Mouse (Mus musculus) kidney, postnatal 4 days (tissue): ENCODE data around the gene Teddm1a.
"Not testable (repeated sequence)": the region's sequence is repeated elsewhere in the genome, so short reads cannot be mapped to it uniquely, and the experiment has no call there.

Experiments
- DNase-seq, 2 experiments: peaks; one replicate each; pipeline ENCODE4 v3.0.0; 2021; ENCODE audit warnings: mixed read lengths in 2 of 2

The Teddm1a gene

GRCm38 (mm10) chr1:153891442-153891841 lies at the start of gene Teddm1a:
Gene Teddm1a (plus strand): TSS chr1:153891742.
- no peak for DNase-seq

GRCm38 (mm10) chr1:153842121-153842740 lies 49.3 kb upstream of the Teddm1a start:
- DNase-seq: no peak

DNA sequence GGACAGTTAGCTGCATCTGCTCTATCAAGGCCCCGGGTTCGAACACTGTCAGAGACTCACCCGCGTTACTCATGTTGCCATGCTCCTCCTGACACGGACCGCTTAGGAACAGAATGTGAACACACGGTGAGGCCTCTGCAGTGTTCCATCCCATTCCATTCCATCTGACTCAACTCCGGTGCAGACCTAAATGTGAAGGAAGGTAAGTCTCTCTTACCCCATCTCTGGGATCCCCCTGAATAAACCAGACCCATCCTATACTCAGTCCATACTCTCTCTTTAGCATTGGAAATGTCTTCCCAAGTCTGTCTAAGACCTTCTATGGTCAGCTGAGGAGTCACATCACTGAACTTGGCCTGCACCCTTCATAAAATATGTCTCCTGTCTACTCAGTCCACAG lies 47.5 kb upstream of the Teddm1a start, which contains the start of gene Rgsl1:
TSS of gene Rgsl1 (minus strand) at position 101 of the 400 bp plus-strand sequence.
- DNase-seq: no peak

DNA sequence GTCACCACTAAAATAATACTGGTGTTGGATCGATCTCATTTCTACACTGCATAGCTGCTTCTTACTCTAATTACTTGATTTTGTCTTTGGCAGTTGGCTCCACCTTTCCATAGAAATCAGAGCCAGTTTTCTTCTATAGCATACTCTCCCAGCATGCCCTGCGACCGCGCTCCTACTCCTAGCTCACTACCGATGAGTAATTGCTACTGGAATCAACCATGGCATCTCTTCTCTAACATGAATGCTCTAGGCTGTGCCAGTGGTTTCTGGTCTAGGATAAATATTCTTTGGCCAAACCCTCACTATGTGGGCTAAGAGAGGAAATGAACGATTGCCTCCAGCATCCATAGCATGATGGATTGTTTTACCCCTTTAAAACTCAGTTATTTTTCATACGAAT lies 45.1 kb upstream of the Teddm1a start:
- no peak for DNase-seq

DNA sequence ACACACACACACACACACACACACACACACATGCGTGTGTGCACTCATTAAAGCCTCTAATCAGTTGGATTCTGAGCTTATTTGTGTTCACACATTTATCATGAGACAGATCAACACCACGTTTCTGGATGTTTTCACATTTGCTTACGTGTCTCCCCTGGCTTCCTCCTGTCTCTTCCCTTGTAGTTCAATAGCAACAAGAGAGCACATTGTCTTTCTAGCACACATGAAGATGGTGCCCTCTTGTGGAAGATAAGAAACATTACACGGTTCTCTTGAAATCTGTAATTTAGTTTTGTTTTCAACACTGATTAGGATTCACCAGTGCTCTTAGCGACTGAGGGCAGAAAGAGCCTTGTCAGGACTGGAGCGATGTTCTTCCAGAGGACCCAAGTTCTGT lies 44.7 kb upstream of the Teddm1a start:
- DNase-seq: no peak

GRCm38 (mm10) chr1:153852696-153853095 lies 38.8 kb upstream of the Teddm1a start:
- DNase-seq: not testable (repeated sequence)

- no peak for DNase-seq
Measured at GRCm38 (mm10) chr1:153855946-153856345, 35.6 kb upstream of the Teddm1a start.

DNA sequence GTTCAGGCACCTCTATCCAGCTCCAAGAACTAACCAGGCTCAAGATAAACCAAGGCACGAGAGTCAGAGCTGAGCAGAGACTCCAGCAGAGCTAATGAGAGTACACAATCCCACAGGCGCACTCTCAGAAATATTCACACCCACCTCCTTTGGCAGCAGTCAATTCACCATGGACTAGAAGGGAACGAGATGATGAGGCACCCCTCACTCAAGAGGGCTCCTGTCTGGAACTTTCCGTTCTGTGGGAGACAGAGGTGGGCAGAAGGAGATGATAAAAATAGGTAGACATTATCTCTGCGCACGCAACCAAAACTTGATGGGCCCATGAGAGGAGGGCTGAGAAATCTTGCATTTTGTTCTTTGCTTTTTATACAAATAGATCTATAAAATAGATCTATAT lies 17.5 kb upstream of the Teddm1a start, which contains the start of gene Teddm1b:
TSS of gene Teddm1b (plus strand) at position 301 of the 400 bp plus-strand sequence.
- no peak for DNase-seq

DNA sequence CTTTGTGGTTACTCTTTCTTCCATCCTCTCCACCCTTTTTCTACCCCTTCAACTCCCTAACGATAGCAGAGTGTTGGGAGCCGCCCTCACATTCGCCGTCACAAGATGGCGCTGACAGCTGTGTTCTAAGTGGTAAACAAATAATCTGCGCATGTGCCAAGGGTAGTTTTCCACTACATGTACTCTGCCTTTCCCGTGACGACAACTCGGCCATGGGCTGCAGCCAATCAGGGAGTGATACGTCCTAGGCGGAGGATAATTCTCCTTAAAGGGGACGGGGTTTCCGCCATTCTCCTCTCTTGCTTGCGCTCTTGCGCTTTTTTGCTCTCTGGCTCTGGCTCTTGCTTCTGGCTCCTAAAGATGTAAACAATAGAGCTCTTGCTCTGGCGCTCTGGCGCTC lies 11.2 kb upstream of the Teddm1a start:
- DNase-seq: not testable (repeated sequence)

GRCm38 (mm10) chr1:153886024-153886633 lies 5.4 kb upstream of the Teddm1a start:
- DNase-seq: no peak

- no peak for DNase-seq
Measured at GRCm38 (mm10) chr1:153890121-153890520, 1.4 kb upstream of the Teddm1a start.

DNA sequence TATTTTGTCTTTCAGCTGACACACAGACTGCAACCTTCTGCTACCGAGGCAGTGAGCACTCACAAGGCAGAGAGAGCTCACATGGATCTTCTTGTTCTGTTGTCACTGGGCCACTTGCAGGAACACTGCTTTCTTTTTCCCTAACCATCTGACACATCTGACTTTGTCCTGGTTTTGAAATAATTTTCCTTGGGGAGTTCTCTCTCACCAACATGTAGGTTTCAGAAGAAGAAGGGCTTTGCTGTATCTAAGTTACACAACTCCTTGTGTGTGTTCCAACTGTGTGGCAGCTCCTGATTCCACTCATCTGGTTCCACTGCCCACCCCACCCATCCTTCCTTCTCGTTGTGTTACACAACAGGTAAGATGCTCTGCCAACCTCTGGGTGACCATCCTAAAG lies 2.2 kb downstream of the Teddm1a start:
- no peak for DNase-seq

GRCm38 (mm10) chr1:153894201-153894893 lies 2.8 kb downstream of the Teddm1a start:
- no peak for DNase-seq

DNA sequence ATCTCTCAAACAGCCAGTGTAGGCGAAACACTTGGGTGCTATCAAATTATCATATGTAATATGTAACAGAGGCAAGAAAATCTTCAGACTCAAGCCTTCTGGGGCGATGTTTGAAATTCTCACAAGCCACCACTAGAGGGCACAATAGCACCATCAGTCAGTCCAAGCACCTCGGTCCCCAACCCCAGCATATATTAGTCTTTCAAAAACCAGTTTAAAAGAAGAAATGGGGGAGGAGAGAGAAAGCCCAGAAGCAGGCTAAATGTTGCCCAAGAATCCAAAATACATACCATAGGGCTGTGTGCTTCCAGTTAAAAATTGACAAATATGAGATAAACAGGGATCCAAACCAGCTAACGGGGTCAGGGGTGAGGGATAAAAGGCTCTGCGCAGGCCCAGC lies 3.4 kb downstream of the Teddm1a start:
- peak; percentile 77 to 81 for DNase-seq

DNA sequence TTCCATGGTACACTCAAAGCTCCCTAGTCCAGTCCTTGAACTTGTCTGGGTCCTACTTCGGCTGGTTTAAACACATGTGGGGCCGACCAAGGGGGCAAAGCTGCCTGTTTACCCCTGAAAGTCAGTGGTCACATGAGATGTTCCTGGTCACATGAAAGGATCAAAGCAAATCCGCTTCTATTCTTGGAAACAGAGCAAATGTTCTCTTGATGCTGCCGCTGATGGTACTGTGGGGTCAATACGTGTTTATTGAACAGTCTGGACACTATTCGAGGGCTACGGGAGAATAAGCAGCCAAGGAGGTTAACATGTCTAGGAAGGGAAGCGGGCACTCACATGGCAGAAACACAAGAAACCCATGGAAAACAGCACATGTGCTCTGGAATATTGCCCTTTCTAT lies 5.7 kb downstream of the Teddm1a start:
- DNase-seq: no peak

DNA sequence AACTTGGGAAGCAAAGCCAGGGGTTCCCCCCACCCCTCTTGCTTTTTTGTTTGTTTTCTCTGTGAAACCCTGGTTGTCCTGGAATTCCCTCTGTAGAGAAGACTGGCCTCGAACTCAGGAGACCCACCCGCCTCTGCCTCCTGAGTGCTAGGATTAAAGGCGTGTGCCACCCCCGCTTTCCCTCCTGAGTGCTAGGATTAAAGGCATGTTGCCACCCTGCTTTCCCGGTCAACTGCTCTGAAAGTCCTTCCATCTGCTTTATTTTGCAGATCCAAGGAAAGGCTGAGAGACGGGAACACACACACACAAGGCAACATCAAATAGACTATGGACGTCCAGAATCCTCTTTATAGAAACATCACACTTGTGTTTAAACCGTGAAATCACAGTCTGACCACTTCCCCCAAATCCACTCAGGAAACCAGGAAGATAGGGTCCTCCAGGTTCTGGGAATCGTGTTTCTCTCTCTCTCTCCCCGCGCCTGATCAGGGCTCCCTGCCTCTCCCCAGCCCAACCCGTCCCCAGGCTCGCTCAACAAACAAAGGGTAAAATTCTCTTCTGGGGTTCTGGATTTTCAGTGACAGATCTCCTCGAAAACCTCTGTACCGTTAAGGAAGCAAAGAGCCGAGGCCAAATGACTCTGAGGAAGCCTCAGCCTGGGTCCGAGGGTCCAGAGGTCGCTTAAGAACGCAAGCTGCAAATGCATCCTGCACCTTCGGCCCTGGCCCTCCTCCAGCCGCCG lies 7.6 kb downstream of the Teddm1a start:
- DNase-seq: no peak

DNA sequence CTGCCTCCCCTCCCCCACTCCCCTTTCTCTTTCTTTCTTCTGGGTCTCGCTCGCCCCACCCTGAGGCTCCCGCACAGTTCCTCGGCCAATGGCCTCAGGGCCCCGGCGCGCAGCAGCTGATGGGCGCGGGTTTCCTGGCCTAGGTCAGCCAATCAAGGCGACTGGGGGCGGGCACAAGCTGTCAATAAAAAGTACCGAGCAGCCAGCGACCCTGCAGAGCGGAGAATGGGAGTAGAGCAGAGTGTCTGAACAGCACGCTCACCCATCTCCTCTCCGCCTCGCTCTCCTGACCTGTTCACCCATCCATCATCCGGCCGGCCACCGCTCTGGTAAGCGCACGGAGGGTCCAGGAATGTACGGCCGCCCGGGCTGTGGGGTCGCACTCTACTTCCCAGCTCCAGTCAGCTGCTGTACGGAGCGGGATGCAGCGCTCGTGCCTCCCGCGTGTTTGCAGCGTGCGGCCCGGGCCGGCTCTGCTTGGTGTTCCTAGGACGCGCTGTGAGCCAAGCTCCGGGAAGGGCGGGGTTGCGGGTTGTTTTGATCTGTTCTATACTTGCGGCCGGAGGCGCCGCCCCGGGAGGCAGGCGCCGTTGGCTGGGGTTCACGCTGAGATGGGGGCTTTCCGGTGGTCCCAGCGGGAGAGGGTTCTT lies 8.3 kb downstream of the Teddm1a start, which contains the start of the genes Glul and Teddm2:
TSS of gene Glul (plus strand) at position 214 of the 650 bp plus-strand sequence.
TSS of gene Teddm2 (minus strand) at position 498 of the 650 bp plus-strand sequence.
- DNase-seq: peak; percentile 97 to 99

DNA sequence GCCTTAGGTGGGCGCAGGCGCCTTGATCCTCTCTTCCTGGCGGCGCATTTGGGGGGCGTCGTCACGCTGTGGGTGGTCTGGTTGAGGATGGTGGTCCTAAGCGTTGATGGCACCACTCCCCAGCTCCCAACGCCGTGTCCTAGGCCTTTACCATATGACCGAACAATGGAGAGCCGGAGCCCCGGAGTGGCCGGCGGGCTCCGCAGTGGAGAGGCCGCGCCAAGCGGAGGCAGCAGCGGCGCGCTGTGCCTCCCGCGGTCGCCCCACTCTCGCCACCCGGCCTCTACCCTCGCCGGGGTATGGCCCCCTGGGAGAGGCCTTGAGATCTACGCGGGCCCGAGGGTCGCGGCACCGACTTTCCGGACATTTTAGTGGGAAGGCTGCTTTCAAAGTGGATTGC lies 8.8 kb downstream of the Teddm1a start:
- peak in 1 of 2 experiments; percentile 71 for DNase-seq

- peak; percentile 31 to 53 for DNase-seq
Measured at GRCm38 (mm10) chr1:153900860-153901730, 9.6 kb downstream of the Teddm1a start.

- DNase-seq: no peak
Measured at GRCm38 (mm10) chr1:153903006-153903405, 11.5 kb downstream of the Teddm1a start.

DNA sequence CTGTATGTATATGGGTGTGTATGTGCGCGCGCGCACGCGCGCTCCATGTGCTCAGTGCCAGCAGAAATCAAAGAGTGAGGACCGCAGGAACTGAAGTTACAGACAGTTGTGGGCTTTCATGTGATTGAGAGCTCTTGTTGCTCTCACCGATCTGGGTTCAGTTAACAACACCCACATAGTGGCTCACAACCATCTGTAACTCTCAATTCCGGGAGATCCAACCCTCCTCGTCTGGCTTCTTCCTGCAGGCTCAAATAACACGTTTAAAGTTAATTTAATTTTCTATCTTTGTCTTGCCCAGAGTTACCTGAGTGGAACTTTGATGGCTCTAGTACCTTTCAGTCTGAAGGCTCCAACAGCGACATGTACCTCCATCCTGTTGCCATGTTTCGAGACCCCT lies 12.7 kb downstream of the Teddm1a start:
- no peak for DNase-seq
